Mouse (Mus musculus): Measurements from ENCODE around the gene Asgr1.
"Not testable (repeated sequence)": the region's sequence is repeated elsewhere in the genome, so short reads cannot be mapped to it uniquely, and the experiment has no call there.

The Asgr1 gene

DNA sequence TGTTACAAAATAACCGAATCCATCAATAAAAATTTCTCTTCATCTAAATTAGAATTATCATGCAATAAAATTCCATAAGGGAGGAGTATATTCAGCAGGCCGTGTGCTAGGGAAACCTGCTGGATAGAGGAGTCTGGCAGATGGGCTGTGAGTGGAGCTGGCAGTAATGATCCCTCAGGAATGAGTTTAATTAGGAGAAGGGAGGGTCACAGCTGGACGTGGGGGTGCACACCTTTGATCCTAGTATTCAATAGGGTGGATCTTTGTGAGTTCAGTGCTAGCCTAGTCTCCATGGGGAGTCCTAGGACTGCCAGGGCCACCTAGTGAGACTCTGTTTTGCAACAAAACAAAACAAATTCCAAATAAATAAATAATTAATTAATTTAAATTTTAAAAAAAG is 14.4 kb downstream of the Asgr1 start:
- DNase-seq (ENCODE audit: low spot score in 2 of 2): no peak

- no peak for DNase-seq (ENCODE audit: low spot score in 2 of 2)
Observed at GRCm38 (mm10) chr11:70070057-70070456, 16.2 kb downstream of the Asgr1 start.

DNA sequence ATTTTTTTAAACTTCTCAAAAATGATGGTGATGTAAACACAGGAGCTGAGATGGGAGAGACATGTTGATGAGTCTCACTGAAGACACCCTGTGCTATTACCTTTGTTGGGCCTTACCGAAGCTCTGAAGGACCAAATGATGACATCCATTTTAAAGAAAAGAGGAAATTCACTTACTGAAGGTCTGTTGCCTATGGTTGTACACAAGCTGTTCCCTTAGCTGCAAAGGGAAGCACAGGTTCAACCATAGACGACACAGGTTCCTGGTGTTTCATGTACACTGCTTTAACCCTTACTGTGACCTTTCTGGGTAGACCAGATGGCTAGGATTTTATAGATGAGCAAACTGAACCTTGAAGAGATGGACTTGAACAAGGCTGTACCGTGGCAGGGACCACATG is 16.7 kb downstream of the Asgr1 start:
- not testable (repeated sequence) for DNase-seq (ENCODE audit: low spot score in 2 of 2)

- peak; percentile 57 to 84 for DNase-seq (ENCODE audit: low spot score in 2 of 2)
Observed at GRCm38 (mm10) chr11:70074379-70075071, 20.6 kb downstream of the Asgr1 start.

- no peak for DNase-seq (ENCODE audit: low spot score in 2 of 2)
Observed at GRCm38 (mm10) chr11:70075581-70075980, 21.7 kb downstream of the Asgr1 start.

GRCm38 (mm10) chr11:70077441-70077840 is 23.6 kb downstream of the Asgr1 start:
- no peak for DNase-seq (ENCODE audit: low spot score in 2 of 2)

DNA sequence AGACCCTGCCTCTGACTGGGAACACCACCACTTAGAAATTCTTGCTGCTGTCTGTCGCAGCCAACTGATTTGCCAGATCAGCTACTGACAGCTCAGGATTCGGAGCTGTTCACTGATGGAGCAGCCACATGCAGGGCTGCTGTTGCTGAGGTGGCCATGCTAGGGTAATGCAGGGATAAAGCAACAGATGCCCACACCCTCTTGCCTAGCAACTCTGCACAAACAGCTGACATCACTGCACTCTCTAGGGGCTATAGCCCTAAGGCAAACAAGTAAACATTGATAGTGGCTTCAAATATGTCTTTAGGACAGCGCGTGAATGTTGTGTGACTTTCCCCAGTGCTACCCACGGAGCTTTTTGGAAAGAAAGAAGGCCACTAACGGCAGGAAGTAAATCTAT is 25.3 kb downstream of the Asgr1 start:
- no peak for DNase-seq (ENCODE audit: low spot score in 2 of 2)

GRCm38 (mm10) chr11:70079928-70080327 is 26.0 kb downstream of the Asgr1 start:
- DNase-seq (ENCODE audit: low spot score in 2 of 2): no peak

GRCm38 (mm10) chr11:70080803-70081590 is 27.1 kb downstream of the Asgr1 start:
- no peak for DNase-seq (ENCODE audit: low spot score in 2 of 2)

DNA sequence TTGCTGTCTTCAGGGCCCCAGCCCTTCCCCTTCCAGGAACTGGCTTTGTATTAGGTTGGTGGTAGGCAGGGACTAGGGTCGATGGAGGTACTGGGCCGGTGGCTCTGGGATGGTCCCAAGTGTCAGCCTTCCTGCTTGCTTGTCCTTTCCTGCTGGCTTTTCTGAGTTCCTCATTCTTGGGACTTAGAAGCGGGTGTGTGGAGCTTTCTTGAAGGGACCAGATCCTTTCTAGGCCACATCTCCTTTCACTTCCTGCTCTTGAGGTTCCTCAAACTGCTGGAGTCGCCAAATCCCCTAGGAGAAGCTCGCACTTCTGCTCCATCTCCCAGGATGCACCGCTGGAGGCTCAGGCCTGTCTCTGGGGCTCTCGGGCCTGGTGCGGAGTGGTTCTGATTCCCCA is 30.7 kb downstream of the Asgr1 start:
- no peak for DNase-seq (ENCODE audit: low spot score in 2 of 2)

GRCm38 (mm10) chr11:70091986-70092783 is 38.3 kb downstream of the Asgr1 start, which contains the start of gene Asgr2:
Gene Asgr2 (plus strand): TSS chr11:70092644.
- DNase-seq (ENCODE audit: low spot score in 2 of 2): no peak

DNA sequence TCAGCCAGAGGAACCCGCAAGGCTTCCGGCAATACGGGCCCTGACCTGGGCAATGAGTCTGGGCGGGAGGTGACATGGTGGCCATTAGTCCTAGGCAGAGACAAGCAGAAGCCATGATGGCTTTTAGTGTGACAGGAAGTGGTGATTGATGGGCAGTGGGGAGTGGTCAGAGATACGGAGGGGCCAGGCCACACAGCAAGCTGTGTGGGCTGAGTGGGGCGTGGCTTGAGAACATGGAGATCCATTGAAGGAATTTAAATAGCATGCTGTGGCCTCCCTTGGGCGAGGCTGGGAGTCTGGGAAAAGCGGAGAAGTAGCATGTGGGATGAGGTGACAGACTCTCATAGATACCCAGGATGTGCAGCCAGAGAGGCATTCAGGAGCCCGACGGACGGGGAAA is 43.5 kb downstream of the Asgr1 start:
- DNase-seq (ENCODE audit: low spot score in 2 of 2): no peak

DNA sequence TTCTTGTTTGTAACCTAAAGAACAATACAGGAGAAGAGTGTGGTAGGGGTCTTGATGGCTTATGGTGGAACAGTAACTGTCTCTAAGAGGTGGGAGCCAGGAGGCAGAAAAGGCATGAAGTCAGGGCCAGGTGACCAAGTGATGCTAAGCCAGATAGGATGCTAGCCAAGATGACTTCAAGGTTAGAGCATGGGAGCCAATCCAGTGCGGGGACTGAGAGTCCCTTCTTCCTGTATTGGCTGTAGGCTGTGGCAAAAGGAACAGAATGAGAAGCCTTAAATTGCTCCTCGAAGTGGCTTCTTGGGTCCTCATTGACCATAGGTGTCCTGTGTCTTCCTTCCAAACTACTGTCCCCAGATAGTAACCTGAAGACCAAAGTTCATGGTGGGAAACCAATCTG is 45.2 kb downstream of the Asgr1 start:
- no peak for DNase-seq (ENCODE audit: low spot score in 2 of 2)

GRCm38 (mm10) chr11:70099809-70100208 is 45.9 kb downstream of the Asgr1 start:
- DNase-seq (ENCODE audit: low spot score in 2 of 2): no peak

- DNase-seq (ENCODE audit: low spot score in 2 of 2): no peak
Observed at GRCm38 (mm10) chr11:70103701-70104315, 49.9 kb downstream of the Asgr1 start.

- no peak for DNase-seq (ENCODE audit: low spot score in 2 of 2)
Observed at GRCm38 (mm10) chr11:70107085-70107484, 53.2 kb downstream of the Asgr1 start.
